Mouse (Mus musculus): ENCODE measurements around the gene BC028528.

DNA sequence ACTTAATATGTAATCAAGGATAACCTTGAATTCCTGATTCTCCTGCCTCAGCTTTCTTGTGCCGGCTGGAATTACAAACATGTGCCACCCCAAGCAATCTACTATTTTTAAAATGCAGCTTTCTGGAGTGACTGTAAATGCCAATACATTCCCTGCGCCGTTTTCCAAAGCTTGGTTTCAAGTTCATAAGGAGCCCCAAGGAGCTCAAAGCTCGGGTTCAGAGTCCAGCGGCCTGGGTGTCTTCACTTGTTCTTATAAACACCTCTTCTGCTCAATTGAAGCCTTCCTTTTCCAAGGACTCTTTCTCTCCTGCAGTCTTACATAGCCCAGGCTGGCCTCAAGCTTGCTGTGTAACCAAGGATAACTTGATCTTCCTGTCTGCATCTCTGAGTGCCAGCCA, 25.7 kb downstream of the BC028528 start:
- TF ChIP-seq CTCF (conservative IDR thresholded peaks at IDR 0.05; ENCODE audit: insufficient read depth, insufficient read length, low read depth, low read length) = no peak
- no peak for TF ChIP-seq POLR2A (IDR thresholded peaks at IDR 0.05; ENCODE audit: low read depth, low read length)
